Mouse (Mus musculus): ENCODE data around the gene Micall2. TPM values are rescaled to one million over a fixed set of nuclear protein-coding genes. Genes with fewer than 3 reads are reported as not detected.
A peak's percentile ranks its signal among the peaks of the same experiment; 100 is the strongest.

The Micall2 gene
- polyA plus RNA-seq, 1 experiment from 2014 or later, result 17.1 TPM

GRCm38 (mm10) chr5:139723113-139723512, 13.0 kb downstream of the Micall2 start:
- peaks cover 22% of the 10 kb centered on the region for H3K4me1 ChIP-seq (replicated peaks; ENCODE audit: control insufficient read depth, insufficient read depth, low read length)
- WGBS, result 64% methylated on average over 9 of the region's 9 CpGs
- H3K9ac ChIP-seq (ENCODE audit: low read depth, low read length), result no peak overlapping the region
- DNase-seq (ENCODE audit: low spot score), result no peak
- no peak overlapping the region for H3K27ac ChIP-seq (ENCODE audit: low read depth, low read length)
- H3K36me3 ChIP-seq (ENCODE audit: control insufficient read depth, insufficient read depth, low read length), result no peaks in the 10 kb centered on the region
- H3K27me3 ChIP-seq (replicated peaks; ENCODE audit: control insufficient read depth, insufficient read depth, low read length), result no peaks in the 10 kb centered on the region
- ATAC-seq (replicated peaks; ENCODE audit: low FRiP score), result 0 out of 2 replicates have a peak, but pooled peaks have one; percentile 4
- H3K4me3 ChIP-seq (ENCODE audit: low read depth, low read length), result no peak overlapping the region
- no peaks in the 10 kb centered on the region for H3K9me3 ChIP-seq (ENCODE audit: control insufficient read depth, low read length)
- H3K4me2 ChIP-seq, result no peak overlapping the region

GRCm38 (mm10) chr5:139722709-139723108, 13.4 kb downstream of the Micall2 start:
- H3K9me3 ChIP-seq (ENCODE audit: control insufficient read depth, low read length), result no peaks in the 10 kb centered on the region
- no peaks in the 10 kb centered on the region; the same call in 1 of the 2 replicates for H3K36me3 ChIP-seq (ENCODE audit: control insufficient read depth, insufficient read depth, low read length)
- DNase-seq (ENCODE audit: low spot score) (no peak), ATAC-seq (replicated peaks; ENCODE audit: low FRiP score) (peak; percentile 54)
- no peak overlapping the region for H3K9ac ChIP-seq (ENCODE audit: low read depth, low read length)
- WGBS, result 56% methylated on average over 6 of the region's 6 CpGs
- H3K4me1 ChIP-seq (replicated peaks; ENCODE audit: control insufficient read depth, insufficient read depth, low read length), result peaks cover 18% of the 10 kb centered on the region
- no peak overlapping the region for H3K27ac ChIP-seq (ENCODE audit: low read depth, low read length)
- H3K4me3 ChIP-seq (ENCODE audit: low read depth, low read length), result no peak overlapping the region
- H3K4me2 ChIP-seq, result no peak overlapping the region
- H3K27me3 ChIP-seq (replicated peaks; ENCODE audit: control insufficient read depth, insufficient read depth, low read length), result no peaks in the 10 kb centered on the region

GRCm38 (mm10) chr5:139718949-139719348, 17.2 kb downstream of the Micall2 start:
- no peak overlapping the region for H3K4me3 ChIP-seq (ENCODE audit: low read depth, low read length)
- no peak for DNase-seq (ENCODE audit: low spot score)
- no peak overlapping the region for H3K27ac ChIP-seq (ENCODE audit: low read depth, low read length)
- H3K9ac ChIP-seq (ENCODE audit: low read depth, low read length), result no peak overlapping the region
- no peak for ATAC-seq (replicated peaks; ENCODE audit: low FRiP score)
- no peak overlapping the region for H3K4me2 ChIP-seq
- 77% methylated on average over 7 of the region's 7 CpGs for WGBS
- H3K27me3 ChIP-seq (replicated peaks; ENCODE audit: control insufficient read depth, insufficient read depth, low read length), result no peaks in the 10 kb centered on the region
- H3K9me3 ChIP-seq (ENCODE audit: control insufficient read depth, low read length), result no peaks in the 10 kb centered on the region
- peaks cover 7% of the 10 kb centered on the region for H3K4me1 ChIP-seq (replicated peaks; ENCODE audit: control insufficient read depth, insufficient read depth, low read length)
- peaks cover 2% of the 10 kb centered on the region; the same call in 1 of the 2 replicates for H3K36me3 ChIP-seq (ENCODE audit: control insufficient read depth, insufficient read depth, low read length)

DNA sequence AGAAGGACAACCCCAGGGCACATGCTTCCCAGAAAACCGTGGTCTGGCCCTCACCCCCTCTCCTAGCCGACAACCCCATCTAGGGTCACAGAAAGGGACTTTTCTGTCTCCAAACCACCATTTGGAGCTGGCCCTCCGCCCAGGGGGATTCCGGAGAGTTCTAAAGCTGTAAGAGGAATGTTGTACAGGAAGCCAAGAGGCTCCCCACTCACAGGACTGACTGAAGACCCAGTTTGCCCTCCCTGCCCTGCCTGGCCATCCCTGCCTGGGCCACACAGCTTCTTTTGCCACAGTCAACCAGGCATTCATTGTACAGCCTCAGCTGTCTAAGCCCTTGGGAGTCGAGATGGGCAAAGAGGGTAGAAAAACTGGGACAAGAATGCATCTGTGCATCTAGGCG, 17.6 kb downstream of the Micall2 start:
- H3K4me2 ChIP-seq, result no peak overlapping the region
- no peak overlapping the region for H3K9ac ChIP-seq (ENCODE audit: low read depth, low read length)

GRCm38 (mm10) chr5:139717723-139718122, 18.4 kb downstream of the Micall2 start:
- H3K9me3 ChIP-seq (ENCODE audit: control insufficient read depth, low read length), result no peaks in the 10 kb centered on the region
- H3K27me3 ChIP-seq (replicated peaks; ENCODE audit: control insufficient read depth, insufficient read depth, low read length), result no peaks in the 10 kb centered on the region
- 94% methylated on average over 2 of the region's 2 CpGs for WGBS
- H3K4me3 ChIP-seq (ENCODE audit: low read depth, low read length), result no peak overlapping the region
- peaks cover under 1% of the 10 kb centered on the region for H3K4me1 ChIP-seq (replicated peaks; ENCODE audit: control insufficient read depth, insufficient read depth, low read length)
- DNase-seq (ENCODE audit: low spot score) (no peak), ATAC-seq (replicated peaks; ENCODE audit: low FRiP score) (peak; percentile 26; the same call in 1 of the 2 replicates)
- H3K9ac ChIP-seq (ENCODE audit: low read depth, low read length), result no peak overlapping the region
- peaks cover 2% of the 10 kb centered on the region; the same call in 1 of the 2 replicates for H3K36me3 ChIP-seq (ENCODE audit: control insufficient read depth, insufficient read depth, low read length)
- H3K27ac ChIP-seq (ENCODE audit: low read depth, low read length), result no peak overlapping the region
- no peak overlapping the region for H3K4me2 ChIP-seq

More for the DNA sequence above, 17.6 kb downstream of the Micall2 start:
- Histone ChIP-seq H3K4me3 (ENCODE audit: low read depth, low read length) (no peak overlapping the region), H3K9me3 (ENCODE audit: control insufficient read depth, low read length) (no peaks in the 10 kb centered on the region), H3K27ac (ENCODE audit: low read depth, low read length) (no peak overlapping the region), H3K27me3 (replicated peaks; ENCODE audit: control insufficient read depth, insufficient read depth, low read length) (no peaks in the 10 kb centered on the region), H3K4me1 (replicated peaks; ENCODE audit: control insufficient read depth, insufficient read depth, low read length) (peaks cover 7% of the 10 kb centered on the region), H3K36me3 (ENCODE audit: control insufficient read depth, insufficient read depth, low read length) (peaks cover 2% of the 10 kb centered on the region; the same call in 1 of the 2 replicates)
- 84% methylated on average over 6 of the region's 6 CpGs for WGBS
- no peak for DNase-seq (ENCODE audit: low spot score)
- no peak for ATAC-seq (replicated peaks; ENCODE audit: low FRiP score)

GRCm38 (mm10) chr5:139706496-139706895, 29.6 kb downstream of the Micall2 start:
- H3K9ac ChIP-seq (ENCODE audit: low read depth, low read length), result no peak overlapping the region
- DNase-seq (ENCODE audit: low spot score) (no peak), ATAC-seq (replicated peaks; ENCODE audit: low FRiP score) (no peak)
- H3K27ac ChIP-seq (ENCODE audit: low read depth, low read length), result no peak overlapping the region
- peaks cover 26% of the 10 kb centered on the region for H3K36me3 ChIP-seq (ENCODE audit: control insufficient read depth, insufficient read depth, low read length)
- no peak overlapping the region for H3K4me3 ChIP-seq (ENCODE audit: low read depth, low read length)
- 89% methylated on average over 10 of the region's 10 CpGs for WGBS
- H3K4me2 ChIP-seq, result no peak overlapping the region
- H3K27me3 ChIP-seq (replicated peaks; ENCODE audit: control insufficient read depth, insufficient read depth, low read length), result no peaks in the 10 kb centered on the region
- H3K4me1 ChIP-seq (replicated peaks; ENCODE audit: control insufficient read depth, insufficient read depth, low read length), result peaks cover 7% of the 10 kb centered on the region
- H3K9me3 ChIP-seq (ENCODE audit: control insufficient read depth, low read length), result no peaks in the 10 kb centered on the region

DNA sequence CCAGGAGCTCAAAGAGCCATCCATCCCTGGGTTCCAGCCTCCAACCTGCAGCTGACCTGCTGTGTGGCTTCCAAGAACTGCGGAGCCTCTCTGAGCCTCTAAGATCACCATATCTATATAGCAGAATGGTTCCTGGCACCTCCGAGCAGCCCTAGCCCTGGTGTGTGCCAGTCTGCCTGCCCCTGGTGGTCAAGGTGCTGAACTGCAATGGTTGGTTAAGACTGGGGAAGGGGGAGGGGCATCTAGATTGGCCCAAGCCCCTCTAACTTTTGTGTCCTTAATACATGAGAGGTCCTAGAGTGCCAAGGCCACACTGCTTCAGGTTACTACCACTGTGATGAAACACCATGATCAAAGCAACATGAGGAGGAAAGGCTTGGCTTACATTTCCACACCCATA, 33.2 kb downstream of the Micall2 start:
- Histone ChIP-seq H3K9me3 (ENCODE audit: control insufficient read depth, low read length) (no peaks in the 10 kb centered on the region), H3K4me3 (ENCODE audit: low read depth, low read length) (no peak overlapping the region), H3K4me2 (peak overlapping the region; percentile 30), H3K27me3 (replicated peaks; ENCODE audit: control insufficient read depth, insufficient read depth, low read length) (no peaks in the 10 kb centered on the region), H3K4me1 (replicated peaks; ENCODE audit: control insufficient read depth, insufficient read depth, low read length) (peaks cover 7% of the 10 kb centered on the region), H3K9ac (ENCODE audit: low read depth, low read length) (no peak overlapping the region), H3K36me3 (ENCODE audit: control insufficient read depth, insufficient read depth, low read length) (peaks cover 2% of the 10 kb centered on the region; the same call in 1 of the 2 replicates), H3K27ac (ENCODE audit: low read depth, low read length) (no peak overlapping the region)
- ATAC-seq (replicated peaks; ENCODE audit: low FRiP score), result peak; percentile 67
- peak; percentile 48 for DNase-seq (ENCODE audit: low spot score)
- 46% methylated on average over 2 of the region's 2 CpGs for WGBS

GRCm38 (mm10) chr5:139702236-139702635, 33.9 kb downstream of the Micall2 start:
- H3K4me1 ChIP-seq (replicated peaks; ENCODE audit: control insufficient read depth, insufficient read depth, low read length), result peaks cover 7% of the 10 kb centered on the region
- H3K36me3 ChIP-seq (ENCODE audit: control insufficient read depth, insufficient read depth, low read length), result peaks cover under 1% of the 10 kb centered on the region; the same call in 1 of the 2 replicates
- H3K9ac ChIP-seq (ENCODE audit: low read depth, low read length), result peak overlapping the region; percentile 31; the same call in 1 of the 2 replicates
- peak overlapping the region; percentile 54; the same call in 1 of the 2 replicates for H3K27ac ChIP-seq (ENCODE audit: low read depth, low read length)
- H3K4me3 ChIP-seq (ENCODE audit: low read depth, low read length), result no peak overlapping the region
- peak overlapping the region; percentile 30 for H3K4me2 ChIP-seq
- no peaks in the 10 kb centered on the region; the same call in 1 of the 2 replicates for H3K9me3 ChIP-seq (ENCODE audit: control insufficient read depth, low read length)
- 18% methylated on average over 10 of the region's 10 CpGs for WGBS
- ATAC-seq (replicated peaks; ENCODE audit: low FRiP score) (peak; percentile 75), DNase-seq (ENCODE audit: low spot score) (no peak)
- H3K27me3 ChIP-seq (replicated peaks; ENCODE audit: control insufficient read depth, insufficient read depth, low read length), result no peaks in the 10 kb centered on the region

GRCm38 (mm10) chr5:139696954-139697353, 39.2 kb downstream of the Micall2 start:
- 88% methylated on average over 6 of the region's 6 CpGs for WGBS
- DNase-seq (ENCODE audit: low spot score), result no peak
- ATAC-seq (replicated peaks; ENCODE audit: low FRiP score), result no peak
- H3K27ac ChIP-seq (ENCODE audit: low read depth, low read length), result no peak overlapping the region
- H3K4me3 ChIP-seq (ENCODE audit: low read depth, low read length), result no peak overlapping the region
- H3K9me3 ChIP-seq (ENCODE audit: control insufficient read depth, low read length), result peaks cover 3% of the 10 kb centered on the region; the same call in 1 of the 2 replicates
- 0 out of 2 replicates have a peak, but pooled peaks cover 7% of the 10 kb centered on the region for H3K4me1 ChIP-seq (replicated peaks; ENCODE audit: control insufficient read depth, insufficient read depth, low read length)
- H3K9ac ChIP-seq (ENCODE audit: low read depth, low read length), result no peak overlapping the region
- no peaks in the 10 kb centered on the region for H3K36me3 ChIP-seq (ENCODE audit: control insufficient read depth, insufficient read depth, low read length)
- H3K4me2 ChIP-seq, result no peak overlapping the region
- no peaks in the 10 kb centered on the region for H3K27me3 ChIP-seq (replicated peaks; ENCODE audit: control insufficient read depth, insufficient read depth, low read length)

Measured in liver, embryonic 11.5 days (tissue).